Comparison of ENCODE assay signal across 30 mouse cellular contexts in the genomic region with DNA sequence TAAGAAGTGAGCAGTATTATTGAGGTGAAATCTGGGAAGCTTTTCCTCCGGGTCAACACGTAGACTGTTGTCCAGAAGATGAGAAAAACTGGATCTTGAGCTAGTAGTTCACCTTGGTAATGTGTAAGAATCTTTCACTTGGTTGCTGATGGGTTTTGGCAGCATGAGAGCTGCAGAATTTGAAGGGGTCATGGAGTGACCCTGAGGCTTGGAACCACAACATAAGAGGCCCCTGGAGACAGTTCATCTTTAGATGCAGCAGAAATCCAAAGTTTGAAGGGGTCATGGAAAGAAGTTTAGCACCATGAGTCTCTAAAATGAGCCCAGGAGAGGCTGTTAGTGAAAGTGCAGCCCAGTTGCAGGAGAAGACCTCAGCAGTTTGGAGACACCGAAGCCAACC.
"Had no signal": no experiment of that assay in that cellular context is flagged by ENCODE, and none has a peak within 500 bp of the region (broad histone marks: within the 10 kb centered on the region; RNA-seq: fewer than 3 reads in every experiment).

No protein-coding gene starts in this region.

- H3K4me2 ChIP-seq: limb, embryonic 12.5 days; limb, embryonic 15.5 days; liver, embryonic 11.5 days; liver, embryonic 12.5 days; liver, embryonic 13.5 days; liver, embryonic 15.5 days; lung, embryonic 14.5 days; lung, embryonic 15.5 days; midbrain, embryonic 11.5 days; midbrain, embryonic 12.5 days; midbrain, embryonic 13.5 days; midbrain, embryonic 15.5 days; neural tube, embryonic 12.5 days had no signal

- H3K9ac ChIP-seq: limb, embryonic 12.5 days; limb, embryonic 15.5 days; liver, embryonic 12.5 days; liver, embryonic 13.5 days; liver, embryonic 14.5 days; liver, embryonic 15.5 days; liver, postnatal 0 days; lung, embryonic 14.5 days; lung, embryonic 15.5 days; midbrain, embryonic 12.5 days; midbrain, embryonic 13.5 days; midbrain, embryonic 15.5 days; neural tube, embryonic 12.5 days had no signal

- H3K9me3 ChIP-seq: limb, embryonic 12.5 days; limb, embryonic 15.5 days; liver, embryonic 12.5 days; liver, embryonic 13.5 days; liver, embryonic 15.5 days; lung, embryonic 15.5 days; megakaryocyte, embryonic 14.5 days; midbrain, embryonic 10.5 days; midbrain, embryonic 12.5 days; midbrain, embryonic 13.5 days; midbrain, embryonic 15.5 days; neural tube, embryonic 12.5 days had no signal

- H3K36me3 ChIP-seq: limb, embryonic 12.5 days; limb, embryonic 15.5 days; liver, embryonic 12.5 days; liver, embryonic 13.5 days; liver, embryonic 15.5 days; lung, embryonic 15.5 days; midbrain, embryonic 10.5 days; midbrain, embryonic 12.5 days; midbrain, embryonic 13.5 days; midbrain, embryonic 15.5 days; neural tube, embryonic 12.5 days had no signal

- DNase-seq: left cerebral cortex, postnatal 4 days; liver; liver, embryonic 13.5 days; liver, postnatal 0 days; lung, adult 18-20 months; lung, adult 2 months; lung, embryonic 14.5 days; lung, postnatal 10 days; lung, postnatal 14 days; lung, postnatal 36 days; lung, postnatal 4 days had no signal

- H3K4me1 ChIP-seq: limb, embryonic 12.5 days; limb, embryonic 15.5 days; liver, embryonic 12.5 days; liver, embryonic 13.5 days; liver, embryonic 15.5 days; lung, embryonic 15.5 days; megakaryocyte, embryonic 14.5 days; midbrain, embryonic 10.5 days; midbrain, embryonic 12.5 days; midbrain, embryonic 13.5 days; midbrain, embryonic 15.5 days; neural tube, embryonic 12.5 days had no signal

- H3K27me3 ChIP-seq: limb, embryonic 12.5 days; limb, embryonic 15.5 days; liver, embryonic 12.5 days; liver, embryonic 13.5 days; liver, embryonic 15.5 days; lung, embryonic 15.5 days; megakaryocyte, embryonic 14.5 days; midbrain, embryonic 12.5 days; midbrain, embryonic 13.5 days; midbrain, embryonic 15.5 days; neural tube, embryonic 12.5 days had no signal

- H3K27ac ChIP-seq: left cerebral cortex, adult 2 months; limb, embryonic 12.5 days; limb, embryonic 15.5 days; liver, embryonic 12.5 days; liver, embryonic 13.5 days; liver, embryonic 14.5 days; liver, embryonic 15.5 days; lung, embryonic 15.5 days; macrophage; midbrain, embryonic 10.5 days; midbrain, embryonic 12.5 days; midbrain, embryonic 13.5 days; midbrain, embryonic 15.5 days; neural tube, embryonic 12.5 days had no signal

- H3K4me3 ChIP-seq: left cerebral cortex, adult 2 months; limb, embryonic 12.5 days; limb, embryonic 15.5 days; liver, embryonic 12.5 days; liver, embryonic 13.5 days; liver, embryonic 15.5 days; lung, embryonic 15.5 days; megakaryocyte, embryonic 14.5 days; midbrain, embryonic 10.5 days; midbrain, embryonic 12.5 days; midbrain, embryonic 13.5 days; midbrain, embryonic 15.5 days; myocyte; neural tube, embryonic 12.5 days had no signal

- ATAC-seq: liver, embryonic 12.5 days; liver, postnatal 0 days; lung, postnatal 0 days; midbrain, embryonic 13.5 days; midbrain, embryonic 15.5 days; midbrain, embryonic 16.5 days had no signal
